Mouse (Mus musculus): ENCODE data around the gene Zfp697. TPM values are rescaled to one million over a fixed set of nuclear protein-coding genes. Genes with fewer than 3 reads are reported as not detected.

Zfp697 gene
- polyA plus RNA-seq, 2 experiments: 1.6 to 1.7 TPM

GRCm38 (mm10) chr3:98782181-98782868 is 400.1 kb downstream of the Zfp697 start:
- Histone ChIP-seq H3K9me3 (ENCODE audit: control insufficient read depth, low read length) (no peaks in the 10 kb centered on the region), H3K4me2 (ENCODE audit: low read depth) (no peak overlapping the region), H3K27ac (no peak overlapping the region), H3K27me3 (ENCODE audit: control insufficient read depth, insufficient read depth, low read length) (no peaks in the 10 kb centered on the region), H3K4me3 (ENCODE audit: insufficient read depth in 1 of 2, low read depth in 2 of 2, low read length in 2 of 2) (no peak overlapping the region), H3K36me3 (replicated peaks; ENCODE audit: control insufficient read depth, insufficient read depth, low read depth) (no peaks in the 10 kb centered on the region), H3K4me1 (replicated peaks; ENCODE audit: control insufficient read depth in 2 of 2, insufficient read depth in 2 of 2, low read length in 1 of 2) (0 out of 4 replicates have a peak, but pooled peaks cover 0 to 1% of the 10 kb centered on the region in 2 experiments), H3K9ac (replicated peaks) (no peak overlapping the region)
- DNase-seq (ENCODE audit: low read depth in 3 of 3, low spot score in 3 of 3) (no peak), ATAC-seq (ENCODE audit: insufficient read depth) (no peak)
- no peak for TF ChIP-seq CTCF (IDR thresholded peaks at IDR 0.05; ENCODE audit: low read depth)
- no peak for TF ChIP-seq EP300 (IDR thresholded peaks at IDR 0.05; ENCODE audit: low read depth)

- Histone ChIP-seq H3K27ac (no peak overlapping the region), H3K27me3 (ENCODE audit: control insufficient read depth, insufficient read depth, low read length) (no peaks in the 10 kb centered on the region), H3K9me3 (ENCODE audit: control insufficient read depth, low read length) (no peaks in the 10 kb centered on the region), H3K4me3 (ENCODE audit: insufficient read depth in 1 of 2, low read depth in 2 of 2, low read length in 2 of 2) (no peak overlapping the region), H3K4me1 (replicated peaks; ENCODE audit: control insufficient read depth in 2 of 2, insufficient read depth in 2 of 2, low read length in 1 of 2) (0 out of 4 replicates have a peak, but pooled peaks cover 0 to 1% of the 10 kb centered on the region in 2 experiments), H3K4me2 (ENCODE audit: low read depth) (no peak overlapping the region), H3K36me3 (replicated peaks; ENCODE audit: control insufficient read depth, insufficient read depth, low read depth) (no peaks in the 10 kb centered on the region), H3K9ac (replicated peaks) (no peak overlapping the region)
- TF ChIP-seq EP300 (IDR thresholded peaks at IDR 0.05; ENCODE audit: low read depth) (no peak), CTCF (IDR thresholded peaks at IDR 0.05; ENCODE audit: low read depth) (no peak)
- 37% methylated on average over 2 of the region's 2 CpGs for WGBS (ENCODE audit: insufficient replicate concordance)
- ATAC-seq (ENCODE audit: insufficient read depth): no peak
- DNase-seq (ENCODE audit: low read depth in 3 of 3, low spot score in 3 of 3): no peak
These were observed 404.3 kb downstream of the Zfp697 start for GRCm38 (mm10) chr3:98786551-98786950.

Other genes with a start within 250 kb of the Zfp697 start
- gene Adam30, start 221.8 kb upstream of the Zfp697 start, polyA plus RNA-seq (2012; rRNA removed): not detected in 2 replicates
- gene Adam30, start 221.8 kb upstream of the Zfp697 start, polyA plus RNA-seq (2014; fragmentation: Nextera tagmentation; extraction: Ambion mirVana): not detected in 2 replicates
- gene Reg4, start 160.3 kb upstream of the Zfp697 start, polyA plus RNA-seq (2012; rRNA removed): not detected in 2 replicates
- not detected in 2 replicates for gene Reg4, start 160.3 kb upstream of the Zfp697 start, polyA plus RNA-seq (2014; fragmentation: Nextera tagmentation; extraction: Ambion mirVana)
- 30.7 and 32.1 TPM in 2 replicates for gene Hmgcs2, start 102.0 kb upstream of the Zfp697 start, polyA plus RNA-seq (2012; rRNA removed)
- gene Hmgcs2, start 102.0 kb upstream of the Zfp697 start, polyA plus RNA-seq (2014; fragmentation: Nextera tagmentation; extraction: Ambion mirVana): 81.2 and 85.7 TPM in 2 replicates
- gene Phgdh, start 42.5 kb upstream of the Zfp697 start, polyA plus RNA-seq (2012; rRNA removed): 114 and 121 TPM in 2 replicates
- 207 and 218 TPM in 2 replicates for gene Phgdh, start 42.5 kb upstream of the Zfp697 start, polyA plus RNA-seq (2014; fragmentation: Nextera tagmentation; extraction: Ambion mirVana)
- gene Gm4450, start 74.7 kb downstream of the Zfp697 start, polyA plus RNA-seq (2012; rRNA removed): not detected in 2 replicates
- not detected in 2 replicates for gene Gm4450, start 74.7 kb downstream of the Zfp697 start, polyA plus RNA-seq (2014; fragmentation: Nextera tagmentation; extraction: Ambion mirVana)
- 0.11 and 0.16 TPM in 2 replicates for gene Hsd3b4, start 128.1 kb downstream of the Zfp697 start, polyA plus RNA-seq (2012; rRNA removed)
- 0.20 TPM in 1 of 2 replicates, not detected in the other for gene Hsd3b4, start 128.1 kb downstream of the Zfp697 start, polyA plus RNA-seq (2014; fragmentation: Nextera tagmentation; extraction: Ambion mirVana)
- 0.11 and 0.23 TPM in 2 replicates for gene Gm10681, start 206.3 kb downstream of the Zfp697 start, polyA plus RNA-seq (2012; rRNA removed)
- gene Gm10681, start 206.3 kb downstream of the Zfp697 start, polyA plus RNA-seq (2014; fragmentation: Nextera tagmentation; extraction: Ambion mirVana): 0.20 and 0.29 TPM in 2 replicates
- gene Hsd3b5, start 247.8 kb downstream of the Zfp697 start, polyA plus RNA-seq (2012; rRNA removed): 0.09 and 0.10 TPM in 2 replicates
- gene Hsd3b5, start 247.8 kb downstream of the Zfp697 start, polyA plus RNA-seq (2014; fragmentation: Nextera tagmentation; extraction: Ambion mirVana): 0.08 TPM in 1 of 2 replicates, not detected in the other

All from liver, embryonic 14.5 days (tissue).